Mouse (Mus musculus): ENCODE measurements around the gene Tnpo2. TPM values are rescaled to one million over a fixed set of nuclear protein-coding genes. Genes with fewer than 3 reads are reported as not detected.

Tnpo2 gene
- total and polyA plus RNA-seq, 3 experiments: 26.8 to 28.4 (median 26.8) TPM

GRCm38 (mm10) chr8:85023846-85024245 is 12.9 kb upstream of the Tnpo2 start:
- Histone ChIP-seq H3K79me2 (replicated peaks; ENCODE audit: control insufficient read depth, insufficient read depth, low read length) (peaks cover 5% of the 10 kb centered on the region; the same call in 1 of the 2 replicates), H3K9ac (ENCODE audit: low read depth, low read length) (no peak overlapping the region), H3K27ac (no peak overlapping the region), H3K27me3 (ENCODE audit: control insufficient read depth, insufficient read depth, low read length) (no peaks in the 10 kb centered on the region), H3K36me3 (ENCODE audit: control insufficient read depth, insufficient read depth, low read length) (no peaks in the 10 kb centered on the region), H3K4me1 (ENCODE audit: control insufficient read depth, insufficient read depth, low read length) (peaks cover 14% of the 10 kb centered on the region), H3K4me3 (no peak overlapping the region)
- intact Hi-C loops (cut with DNase I): loop anchor here (10.0 kb wide), 1 partner anchor 49 kb away; the partner anchor contains the start of gene Junb
- 89% methylated on average over 3 of the region's 3 CpGs for WGBS
- TF ChIP-seq CTCF (IDR thresholded peaks at IDR 0.05) (no peak), POLR2A (IDR thresholded peaks at IDR 0.05; ENCODE audit: insufficient read depth, low read depth, low read length) (no peak), EP300 (IDR thresholded peaks at IDR 0.05; ENCODE audit: insufficient read depth, low read depth, low read length) (no peak)
- no peak for DNase-seq

DNA sequence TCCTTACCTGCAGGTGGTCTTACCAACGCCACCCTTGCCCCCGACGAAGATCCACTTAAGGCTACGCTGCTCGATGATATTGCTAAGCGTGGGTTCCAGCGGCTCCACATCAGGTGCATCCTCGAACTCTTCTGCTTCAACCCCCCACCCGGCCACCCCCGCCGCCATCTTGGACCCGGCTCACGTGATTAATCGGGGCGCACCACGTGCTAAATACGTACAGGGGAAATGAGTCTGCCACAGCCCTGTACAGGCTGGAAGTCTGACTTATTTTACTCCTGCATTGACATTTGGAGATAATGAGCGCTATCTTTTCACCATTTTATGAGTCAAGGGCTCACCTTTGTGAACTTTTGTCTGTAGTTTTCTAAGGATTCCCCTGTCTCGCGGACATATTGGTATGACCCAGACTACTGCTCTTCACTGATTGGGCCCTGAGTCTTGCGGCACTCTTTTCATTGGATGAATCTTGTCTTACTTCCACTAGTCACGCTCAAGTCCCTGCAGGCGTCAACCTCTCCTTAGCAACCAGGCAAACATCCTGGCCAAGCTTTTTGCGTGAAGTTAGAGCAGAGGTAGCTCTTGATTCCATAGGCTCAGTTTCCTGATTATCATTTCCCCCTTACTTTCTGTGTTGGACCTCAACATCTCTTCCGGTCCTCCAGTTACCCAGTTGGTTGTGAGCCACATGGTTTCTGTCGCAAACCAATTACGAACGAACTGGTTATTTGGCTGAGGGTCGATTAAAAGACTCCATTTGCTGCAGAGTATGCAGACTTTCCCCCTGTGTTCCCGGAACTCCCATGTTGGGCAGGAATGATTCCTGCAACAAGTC is 11.4 kb upstream of the Tnpo2 start, which contains the start of gene Asna1:
Gene Asna1 (minus strand): TSS at position 184 of the 835 bp plus-strand sequence.
- DNase-seq: peak; percentile 86 to 87
- peaks cover 15% of the 10 kb centered on the region for H3K4me1 ChIP-seq (ENCODE audit: control insufficient read depth, insufficient read depth, low read length)
- intact Hi-C loops (cut with DNase I): loop anchor here (10.0 kb wide), 1 partner anchor 51 kb away; the partner anchor contains the start of gene Junb
- peaks cover 5% of the 10 kb centered on the region; the same call in 1 of the 2 replicates for H3K79me2 ChIP-seq (replicated peaks; ENCODE audit: control insufficient read depth, insufficient read depth, low read length)
- H3K27me3 ChIP-seq (ENCODE audit: control insufficient read depth, insufficient read depth, low read length): no peaks in the 10 kb centered on the region
- 3% methylated on average over 30 of the region's 30 CpGs for WGBS
- H3K27ac ChIP-seq: peak within 1 kb of the TSS; percentile 100
- H3K4me3 ChIP-seq: peak within 1 kb of the TSS; percentile 66
- H3K9ac ChIP-seq (ENCODE audit: low read depth, low read length): peak within 1 kb of the TSS; percentile 92
- peak; percentile 43; the same call in 1 of the 2 replicates for TF ChIP-seq EP300 (IDR thresholded peaks at IDR 0.05; ENCODE audit: insufficient read depth, low read depth, low read length)
- TF ChIP-seq CTCF (IDR thresholded peaks at IDR 0.05): no peak
- TF ChIP-seq POLR2A (IDR thresholded peaks at IDR 0.05; ENCODE audit: insufficient read depth, low read depth, low read length): peak; percentile 54; the same call in 1 of the 2 replicates
- H3K36me3 ChIP-seq (ENCODE audit: control insufficient read depth, insufficient read depth, low read length): no peaks in the 10 kb centered on the region

- TF ChIP-seq CTCF (IDR thresholded peaks at IDR 0.05) (peak; percentile 46), EP300 (IDR thresholded peaks at IDR 0.05; ENCODE audit: insufficient read depth, low read depth, low read length) (peak; percentile 88), POLR2A (IDR thresholded peaks at IDR 0.05; ENCODE audit: insufficient read depth, low read depth, low read length) (peak; percentile 96)
- no peaks in the 10 kb centered on the region for H3K36me3 ChIP-seq (ENCODE audit: control insufficient read depth, insufficient read depth, low read length)
- DNase-seq: peak; percentile 98
- H3K27me3 ChIP-seq (ENCODE audit: control insufficient read depth, insufficient read depth, low read length): no peaks in the 10 kb centered on the region
- peak within 1 kb of the TSS; percentile 87 for H3K4me3 ChIP-seq
- peak within 1 kb of the TSS; percentile 100 for H3K27ac ChIP-seq
- peaks cover 15% of the 10 kb centered on the region for H3K4me1 ChIP-seq (ENCODE audit: control insufficient read depth, insufficient read depth, low read length)
- under 1% methylated on average over 75 of the region's 75 CpGs for WGBS
- peak within 1 kb of the TSS; percentile 90 for H3K9ac ChIP-seq (ENCODE audit: low read depth, low read length)
- peaks cover 5% of the 10 kb centered on the region; the same call in 1 of the 2 replicates for H3K79me2 ChIP-seq (replicated peaks; ENCODE audit: control insufficient read depth, insufficient read depth, low read length)
- intact Hi-C loops (cut with DNase I): loop anchor here (10.0 kb wide), 1 partner anchor 52 kb away; the partner anchor contains the start of gene Junb
These were observed 9.8 kb upstream of the Tnpo2 start, which contains the start of gene Trir for GRCm38 (mm10) chr8:85026670-85027515. Gene Trir, plus strand, starts transcription at chr8:85026823.

GRCm38 (mm10) chr8:85027516-85027855 is 9.2 kb upstream of the Tnpo2 start:
- intact Hi-C loops (cut with DNase I): loop anchor here (10.0 kb wide), 1 partner anchor 53 kb away; the partner anchor contains the start of gene Junb
- Histone ChIP-seq H3K36me3 (ENCODE audit: control insufficient read depth, insufficient read depth, low read length) (peaks cover 6% of the 10 kb centered on the region; the same call in 1 of the 2 replicates), H3K27ac (peak overlapping the region; percentile 100), H3K4me3 (peak overlapping the region; percentile 87), H3K4me1 (ENCODE audit: control insufficient read depth, insufficient read depth, low read length) (peaks cover 15% of the 10 kb centered on the region), H3K9ac (ENCODE audit: low read depth, low read length) (peak overlapping the region; percentile 90), H3K79me2 (replicated peaks; ENCODE audit: control insufficient read depth, insufficient read depth, low read length) (peaks cover 5% of the 10 kb centered on the region; the same call in 1 of the 2 replicates), H3K27me3 (ENCODE audit: control insufficient read depth, insufficient read depth, low read length) (no peaks in the 10 kb centered on the region)
- WGBS: under 1% methylated on average over 13 of the region's 13 CpGs
- TF ChIP-seq POLR2A (IDR thresholded peaks at IDR 0.05; ENCODE audit: insufficient read depth, low read depth, low read length): no peak
- DNase-seq: no peak

DNA sequence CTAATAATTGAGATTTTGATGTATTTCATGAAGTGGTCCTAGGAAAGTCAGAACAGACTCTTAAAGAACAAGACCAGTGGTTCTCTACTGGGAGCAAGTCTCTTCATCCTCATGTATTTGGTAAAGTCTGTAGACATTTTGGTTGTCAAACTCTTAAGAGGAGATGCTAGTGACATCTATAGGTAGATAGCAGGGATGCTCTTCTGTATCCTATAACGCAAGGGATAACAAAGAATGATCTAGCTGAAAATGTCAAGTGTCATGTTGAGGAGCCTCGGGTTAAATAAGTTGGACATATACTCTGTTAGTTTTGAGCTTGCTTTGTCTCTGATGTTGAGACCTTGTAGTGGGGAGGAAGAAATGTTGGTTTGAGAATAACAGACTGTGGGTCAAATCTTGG is 8.8 kb upstream of the Tnpo2 start:
- DNase-seq: no peak
- no peak for TF ChIP-seq CTCF (IDR thresholded peaks at IDR 0.05)
- no peak for TF ChIP-seq EP300 (IDR thresholded peaks at IDR 0.05; ENCODE audit: insufficient read depth, low read depth, low read length)
- no peak for TF ChIP-seq POLR2A (IDR thresholded peaks at IDR 0.05; ENCODE audit: insufficient read depth, low read depth, low read length)
- H3K36me3 ChIP-seq (ENCODE audit: control insufficient read depth, insufficient read depth, low read length): peaks cover 9% of the 10 kb centered on the region
- H3K27ac ChIP-seq: peak overlapping the region; percentile 100
- peak overlapping the region; percentile 87 for H3K4me3 ChIP-seq
- 8% methylated on average over 2 of the region's 2 CpGs for whole genome bisulfite sequencing
- peak overlapping the region; percentile 21; the same call in 1 of the 2 replicates for H3K9ac ChIP-seq (ENCODE audit: low read depth, low read length)
- no peaks in the 10 kb centered on the region for H3K27me3 ChIP-seq (ENCODE audit: control insufficient read depth, insufficient read depth, low read length)
- intact Hi-C loops (cut with DNase I): loop anchor here (10.0 kb wide), 1 partner anchor 53 kb away; the partner anchor contains the start of gene Junb
- peaks cover 5% of the 10 kb centered on the region; the same call in 1 of the 2 replicates for H3K79me2 ChIP-seq (replicated peaks; ENCODE audit: control insufficient read depth, insufficient read depth, low read length)
- H3K4me1 ChIP-seq (ENCODE audit: control insufficient read depth, insufficient read depth, low read length): peaks cover 15% of the 10 kb centered on the region

Data from heart, adult 2 months (tissue).